Mouse (Mus musculus): ENCODE data around the gene Olfr541. TPM values are rescaled to one million over a fixed set of nuclear protein-coding genes. Genes with fewer than 3 reads are reported as not detected.

The Olfr541 gene
- not detected for total RNA-seq (2023)

GRCm38 (mm10) chr7:140696967-140697366 lies at the start of gene Olfr541:
TSS of gene Olfr541 (plus strand) at chr7:140697267.

GRCm38 (mm10) chr7:140659630-140660029 lies 37.4 kb upstream of the Olfr541 start, which contains the start of gene Olfr539:
TSS of gene Olfr539 (plus strand) at chr7:140659930.

GRCm38 (mm10) chr7:140681651-140682050 lies 15.4 kb upstream of the Olfr541 start, which contains the start of gene Olfr45:
TSS of gene Olfr45 (plus strand) at chr7:140681951.

Other genes with a start within 250 kb of the Olfr541 start
- not detected for gene Olfr533, start 233.9 kb upstream of the Olfr541 start, total RNA-seq (2023)
- gene Olfr535, start 213.1 kb upstream of the Olfr541 start, total RNA-seq (2023) = not detected
- not detected for gene Olfr536, start 189.9 kb upstream of the Olfr541 start, total RNA-seq (2023)
- gene Olfr538, start 129.4 kb upstream of the Olfr541 start, total RNA-seq (2023) = not detected
- gene Olfr46, start 96.0 kb upstream of the Olfr541 start, total RNA-seq (2023) = not detected
- not detected for gene Olfr61, start 68.3 kb upstream of the Olfr541 start, total RNA-seq (2023)
- not detected for gene Olfr53, start 50.8 kb upstream of the Olfr541 start, total RNA-seq (2023)
- not detected for gene Olfr539, start 37.3 kb upstream of the Olfr541 start, total RNA-seq (2023)
- gene Olfr45, start 15.3 kb upstream of the Olfr541 start, total RNA-seq (2023) = not detected
- gene Cyp2e1, start 66.5 kb downstream of the Olfr541 start, total RNA-seq (2023) = not detected
- gene Syce1, start 90.6 kb downstream of the Olfr541 start, total RNA-seq (2023) = not detected
- gene Zfp941, start 124.9 kb downstream of the Olfr541 start, total RNA-seq (2023) = under 1 TPM in 1 of 2 experiments, not detected in 1; 0.16 TPM
- not detected for gene Urah, start 137.8 kb downstream of the Olfr541 start, total RNA-seq (2023)
- not detected for gene Scgb1c1, start 148.3 kb downstream of the Olfr541 start, total RNA-seq (2023)
- not detected for gene Odf3, start 150.5 kb downstream of the Olfr541 start, total RNA-seq (2023)
- gene Gm45785, start 159.1 kb downstream of the Olfr541 start, total RNA-seq (2023) = not detected
- 100 to 1,000 TPM in 1 of 2 experiments, 10 to 100 TPM in 1; 99.0 to 111 TPM for gene Ric8a, start 159.7 kb downstream of the Olfr541 start, total RNA-seq (2023)
- 10 to 100 TPM; 20.9 to 27.1 TPM for gene Bet1l, start 160.3 kb downstream of the Olfr541 start, total RNA-seq (2023)
- gene Psmd13, start 184.7 kb downstream of the Olfr541 start, total RNA-seq (2023) = 10 to 100 TPM; 75.0 to 81.5 TPM
- gene Sirt3, start 185.0 kb downstream of the Olfr541 start, total RNA-seq (2023) = 10 to 100 TPM; 11.4 to 16.2 TPM
- gene Cox8b, start 203.2 kb downstream of the Olfr541 start, total RNA-seq (2023) = not detected
- not detected for gene Nlrp6, start 223.6 kb downstream of the Olfr541 start, total RNA-seq (2023)
- gene Pgghg, start 244.1 kb downstream of the Olfr541 start, total RNA-seq (2023) = 10 to 100 TPM; 21.1 to 25.3 TPM